Mouse (Mus musculus): ENCODE measurements around the gene Fam241b. TPM values are rescaled to one million over a fixed set of nuclear protein-coding genes. Genes with fewer than 3 reads are reported as not detected.
"Not testable (repeated sequence)": the region's sequence is repeated elsewhere in the genome, so short reads cannot be mapped to it uniquely, and the experiment has no call there.

Fam241b gene
- polyA plus RNA-seq, 1 experiment from 2014 or later, result 0.69 TPM

- H3K27ac ChIP-seq (ENCODE audit: low read depth), result no peak overlapping the region
- H3K4me3 ChIP-seq (ENCODE audit: low read depth, low read length), result no peak overlapping the region
- H3K36me3 ChIP-seq (replicated peaks; ENCODE audit: insufficient read depth, low read length), result no peaks in the 10 kb centered on the region
- ATAC-seq (no peak), DNase-seq (no peak)
- H3K4me1 ChIP-seq (ENCODE audit: insufficient read depth), result no peaks in the 10 kb centered on the region
- no peaks in the 10 kb centered on the region for H3K9me3 ChIP-seq (ENCODE audit: low read length)
- 69% methylated on average over 5 of the region's 5 CpGs for WGBS (ENCODE audit: insufficient replicate concordance)
- H3K27me3 ChIP-seq (ENCODE audit: insufficient read depth, low read length), result no peaks in the 10 kb centered on the region
- H3K9ac ChIP-seq (replicated peaks), result no peak overlapping the region
- no peak overlapping the region for H3K4me2 ChIP-seq (ENCODE audit: low read depth, low read length)
- no peak for TF ChIP-seq EP300 (IDR thresholded peaks at IDR 0.05; ENCODE audit: low read depth)
- TF ChIP-seq CTCF (IDR thresholded peaks at IDR 0.05; ENCODE audit: low read depth), result no peak
Observed at GRCm38 (mm10) chr10:62088411-62088810, 55.3 kb downstream of the Fam241b start.

- no peaks in the 10 kb centered on the region for H3K36me3 ChIP-seq (replicated peaks; ENCODE audit: insufficient read depth, low read length)
- 90% methylated on average over 5 of the region's 5 CpGs for WGBS (ENCODE audit: insufficient replicate concordance)
- H3K9ac ChIP-seq (replicated peaks), result no peak overlapping the region
- no peak overlapping the region for H3K4me2 ChIP-seq (ENCODE audit: low read depth, low read length)
- no peak overlapping the region for H3K27ac ChIP-seq (ENCODE audit: low read depth)
- DNase-seq (no peak), ATAC-seq (no peak)
- no peaks in the 10 kb centered on the region for H3K9me3 ChIP-seq (ENCODE audit: low read length)
- no peaks in the 10 kb centered on the region for H3K4me1 ChIP-seq (ENCODE audit: insufficient read depth)
- H3K4me3 ChIP-seq (ENCODE audit: low read depth, low read length), result no peak overlapping the region
- TF ChIP-seq EP300 (IDR thresholded peaks at IDR 0.05; ENCODE audit: low read depth) (no peak), CTCF (IDR thresholded peaks at IDR 0.05; ENCODE audit: low read depth) (no peak)
- H3K27me3 ChIP-seq (ENCODE audit: insufficient read depth, low read length), result no peaks in the 10 kb centered on the region
Observed at GRCm38 (mm10) chr10:62086826-62087225, 56.9 kb downstream of the Fam241b start.

GRCm38 (mm10) chr10:62086044-62086443 is 57.7 kb downstream of the Fam241b start:
- Histone ChIP-seq H3K9ac (replicated peaks) (no peak overlapping the region), H3K27ac (ENCODE audit: low read depth) (no peak overlapping the region), H3K4me2 (ENCODE audit: low read depth, low read length) (no peak overlapping the region), H3K4me3 (ENCODE audit: low read depth, low read length) (no peak overlapping the region), H3K36me3 (replicated peaks; ENCODE audit: insufficient read depth, low read length) (no peaks in the 10 kb centered on the region), H3K9me3 (ENCODE audit: low read length) (no peaks in the 10 kb centered on the region), H3K4me1 (ENCODE audit: insufficient read depth) (no peaks in the 10 kb centered on the region), H3K27me3 (ENCODE audit: insufficient read depth, low read length) (no peaks in the 10 kb centered on the region)
- ATAC-seq, result no peak
- WGBS (ENCODE audit: insufficient replicate concordance), result 54% methylated on average over 2 of the region's 2 CpGs
- no peak for TF ChIP-seq EP300 (IDR thresholded peaks at IDR 0.05; ENCODE audit: low read depth)
- TF ChIP-seq CTCF (IDR thresholded peaks at IDR 0.05; ENCODE audit: low read depth), result no peak
- DNase-seq, result no peak

- no peaks in the 10 kb centered on the region for H3K36me3 ChIP-seq (replicated peaks; ENCODE audit: insufficient read depth, low read length)
- 61% methylated on average over 11 of the region's 11 CpGs for WGBS (ENCODE audit: insufficient replicate concordance)
- no peak overlapping the region for H3K27ac ChIP-seq (ENCODE audit: low read depth)
- no peaks in the 10 kb centered on the region for H3K27me3 ChIP-seq (ENCODE audit: insufficient read depth, low read length)
- no peak overlapping the region for H3K4me2 ChIP-seq (ENCODE audit: low read depth, low read length)
- peaks cover 2% of the 10 kb centered on the region; the same call in 1 of the 2 replicates for H3K9me3 ChIP-seq (ENCODE audit: low read length)
- DNase-seq (no peak), ATAC-seq (no peak)
- no peak overlapping the region for H3K9ac ChIP-seq (replicated peaks)
- H3K4me1 ChIP-seq (ENCODE audit: insufficient read depth), result no peaks in the 10 kb centered on the region
- H3K4me3 ChIP-seq (ENCODE audit: low read depth, low read length), result no peak overlapping the region
- TF ChIP-seq EP300 (IDR thresholded peaks at IDR 0.05; ENCODE audit: low read depth) (no peak), CTCF (IDR thresholded peaks at IDR 0.05; ENCODE audit: low read depth) (no peak)
Observed at GRCm38 (mm10) chr10:62076248-62077134, 67.2 kb downstream of the Fam241b start.

DNA sequence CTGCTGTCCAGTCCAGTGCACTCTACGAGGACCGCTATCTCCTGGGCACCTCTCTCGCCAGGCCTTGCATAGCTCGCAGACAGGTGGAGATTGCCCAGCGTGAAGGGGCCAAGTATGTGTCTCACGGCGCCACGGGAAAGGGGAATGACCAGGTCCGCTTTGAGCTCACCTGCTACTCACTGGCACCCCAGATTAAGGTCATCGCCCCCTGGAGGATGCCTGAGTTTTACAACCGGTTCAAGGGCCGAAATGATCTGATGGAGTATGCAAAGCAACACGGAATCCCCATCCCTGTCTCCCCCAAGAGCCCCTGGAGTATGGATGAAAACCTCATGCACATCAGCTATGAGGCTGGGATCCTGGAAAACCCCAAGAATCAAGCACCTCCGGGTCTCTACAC is 72.4 kb downstream of the Fam241b start:
- not testable (repeated sequence) for H3K27me3 ChIP-seq (ENCODE audit: insufficient read depth, low read length)

DNA sequence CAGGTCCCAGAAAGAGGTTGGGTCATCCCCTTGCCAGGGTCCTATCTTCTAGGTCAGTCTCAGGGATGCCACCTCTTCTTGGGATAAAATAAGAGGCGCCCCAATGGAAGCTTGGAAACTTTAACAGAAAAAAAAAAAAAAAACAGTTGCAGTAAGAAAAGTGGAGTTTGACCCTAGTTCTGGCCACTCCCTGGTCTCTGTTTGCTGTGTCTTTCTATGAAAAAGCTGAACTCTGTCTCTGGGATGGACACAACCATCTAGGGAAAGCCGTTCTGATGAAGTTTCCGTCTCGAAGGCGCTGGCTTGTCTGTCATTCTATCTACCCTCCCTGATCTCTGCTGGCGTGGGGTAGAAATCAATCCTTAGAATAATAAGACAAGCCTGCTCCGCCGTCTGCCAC is 73.1 kb downstream of the Fam241b start:
- Histone ChIP-seq H3K27ac (ENCODE audit: low read depth) (no peak overlapping the region), H3K27me3 (ENCODE audit: insufficient read depth, low read length) (no peaks in the 10 kb centered on the region), H3K36me3 (replicated peaks; ENCODE audit: insufficient read depth, low read length) (no peaks in the 10 kb centered on the region), H3K4me3 (ENCODE audit: low read depth, low read length) (no peak overlapping the region), H3K4me2 (ENCODE audit: low read depth, low read length) (no peak overlapping the region), H3K9ac (replicated peaks) (no peak overlapping the region), H3K4me1 (ENCODE audit: insufficient read depth) (no peaks in the 10 kb centered on the region), H3K9me3 (ENCODE audit: low read length) (no peaks in the 10 kb centered on the region)
- no peak for TF ChIP-seq EP300 (IDR thresholded peaks at IDR 0.05; ENCODE audit: low read depth)
- TF ChIP-seq CTCF (IDR thresholded peaks at IDR 0.05; ENCODE audit: low read depth), result no peak
- no peak for ATAC-seq
- no peak for DNase-seq
- 73% methylated on average over 8 of the region's 8 CpGs for WGBS (ENCODE audit: insufficient replicate concordance)

More for the DNA sequence above, 72.4 kb downstream of the Fam241b start:
- H3K4me3 ChIP-seq (ENCODE audit: low read depth, low read length); H3K4me1 ChIP-seq (ENCODE audit: insufficient read depth); H3K27ac ChIP-seq (ENCODE audit: low read depth); H3K9ac ChIP-seq (replicated peaks); ATAC-seq; DNase-seq; H3K36me3 ChIP-seq (replicated peaks; ENCODE audit: insufficient read depth, low read length); H3K4me2 ChIP-seq (ENCODE audit: low read depth, low read length); H3K9me3 ChIP-seq (ENCODE audit: low read length): not testable (repeated sequence)
- WGBS (ENCODE audit: insufficient replicate concordance), result 71% methylated on average over 10 of the region's 14 CpGs

Data from liver, postnatal 0 days (tissue).